Comparison of ENCODE assay signal across 16 mouse cellular contexts in genomic region chr10:8846258-8846657, GRCm38 (mm10).
"Had no signal": no experiment of that assay in that cellular context is flagged by ENCODE, and none has a peak within 500 bp of the region (broad histone marks: within the 10 kb centered on the region; RNA-seq: fewer than 3 reads in every experiment).

No protein-coding gene starts in this region.

- ATAC-seq: intestine, postnatal 0 days; lung, postnatal 0 days; midbrain, embryonic 15.5 days had no signal

- H3K27ac ChIP-seq: kidney, postnatal 0 days; liver, embryonic 13.5 days; midbrain, embryonic 15.5 days; neural tube, embryonic 13.5 days; stomach, embryonic 15.5 days had no signal

- H3K4me3 ChIP-seq: liver, embryonic 13.5 days; midbrain, embryonic 15.5 days; myocyte; neural tube, embryonic 13.5 days; stomach, embryonic 15.5 days had no signal

- H3K4me2 ChIP-seq: liver, embryonic 13.5 days; midbrain, embryonic 11.5 days; midbrain, embryonic 15.5 days; neural tube, embryonic 13.5 days; stomach, embryonic 15.5 days had no signal

- H3K36me3 ChIP-seq: liver, embryonic 13.5 days; midbrain, embryonic 15.5 days; neural tube, embryonic 13.5 days; stomach, embryonic 15.5 days had no signal

- DNase-seq: kidney, adult 2 months; kidney, postnatal 25 days; liver, embryonic 13.5 days; lung, postnatal 36 days; retina, postnatal 1 day; right cerebral cortex, postnatal 25 days; spleen, adult 18-20 months; thymus, postnatal 25 days had no signal

- H3K9ac ChIP-seq: liver, embryonic 13.5 days; midbrain, embryonic 15.5 days; neural tube, embryonic 13.5 days; stomach, embryonic 15.5 days had no signal

- H3K27me3 ChIP-seq: liver, embryonic 13.5 days; midbrain, embryonic 15.5 days; neural tube, embryonic 13.5 days; stomach, embryonic 15.5 days had no signal

- H3K4me1 ChIP-seq: liver, embryonic 13.5 days; midbrain, embryonic 15.5 days; stomach, embryonic 15.5 days had no signal

- H3K9me3 ChIP-seq: liver, embryonic 13.5 days; midbrain, embryonic 15.5 days; neural tube, embryonic 13.5 days; stomach, embryonic 15.5 days had no signal
